Mouse (Mus musculus): Measurements from ENCODE around the gene Otud5.
"Not testable (repeated sequence)": the region's sequence is repeated elsewhere in the genome, so short reads cannot be mapped to it uniquely, and the experiment has no call there.

Otud5 gene

DNA sequence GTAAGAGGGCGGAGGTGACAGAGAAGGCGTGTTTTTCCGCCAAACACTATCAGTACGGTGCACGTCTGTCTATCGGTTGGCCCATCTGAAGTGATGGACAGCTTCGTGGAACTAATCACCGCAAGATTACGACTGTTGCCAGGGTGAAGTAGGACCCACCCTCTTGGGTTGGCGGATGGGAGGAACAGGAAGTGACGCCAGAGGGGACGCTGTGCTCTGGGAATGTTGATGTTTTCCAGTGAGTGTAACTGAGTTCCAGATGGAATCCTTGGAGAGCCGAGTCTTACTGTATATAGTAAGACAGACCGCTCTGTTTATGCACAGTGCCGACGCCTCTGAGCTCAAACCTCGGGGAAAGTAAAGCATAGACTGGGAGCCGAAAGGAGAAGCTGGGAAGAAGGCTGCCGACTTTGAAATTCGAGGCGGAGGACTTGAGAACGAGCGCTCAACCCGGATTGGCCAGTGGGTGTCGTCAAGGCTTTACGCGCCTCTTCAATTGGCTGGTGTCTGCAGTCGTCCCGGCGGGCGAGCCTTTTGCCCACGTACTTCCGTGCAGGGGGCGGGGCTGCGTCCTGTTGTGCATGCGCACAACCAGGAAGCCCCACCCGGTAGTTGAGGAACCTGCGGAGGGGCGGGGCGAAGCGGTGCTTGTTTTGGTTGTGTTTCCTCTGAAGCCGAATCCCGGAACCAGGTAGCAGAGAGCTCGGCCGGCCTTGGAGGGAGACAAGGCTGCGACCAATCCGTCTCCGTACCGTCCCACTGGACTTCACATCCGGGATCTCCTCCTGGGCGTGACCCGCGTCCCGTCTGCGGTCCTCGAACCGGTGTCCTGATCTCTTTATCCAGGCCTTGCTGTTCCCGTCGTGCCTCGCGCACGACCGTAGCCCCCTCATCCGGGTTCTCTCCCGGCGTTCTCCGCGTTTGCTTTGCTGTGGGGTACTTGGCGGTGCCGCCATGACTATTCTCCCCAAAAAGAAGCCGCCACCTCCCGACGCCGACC, at the start of gene Otud5:
Otud5 (plus strand) TSS at position 202 of the 1,000 bp plus-strand sequence.
- peak; percentile 93 to 95 for DNase-seq (ENCODE audit: low spot score in 2 of 2)

DNA sequence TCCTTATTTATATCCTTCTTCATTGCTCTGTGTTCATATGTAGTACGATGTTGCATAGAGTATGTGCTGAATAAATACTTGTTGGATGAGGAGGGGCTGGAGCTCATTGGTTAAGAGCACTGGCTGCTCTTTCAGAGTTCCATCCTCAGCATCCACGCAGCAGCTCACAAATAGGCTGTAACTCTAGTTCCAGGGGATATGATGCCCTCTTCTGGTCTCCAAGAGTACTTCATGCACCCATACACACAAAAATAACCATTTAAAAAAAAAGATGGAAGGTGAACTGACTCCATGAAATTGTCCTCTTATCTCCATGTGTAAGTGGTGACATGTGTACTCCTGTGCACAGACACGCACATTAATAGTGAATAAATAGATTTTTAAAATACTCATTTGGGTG, 47.8 kb upstream of the Otud5 start:
- DNase-seq (ENCODE audit: low spot score in 2 of 2) = peak in 1 of 2 experiments; percentile 8

DNA sequence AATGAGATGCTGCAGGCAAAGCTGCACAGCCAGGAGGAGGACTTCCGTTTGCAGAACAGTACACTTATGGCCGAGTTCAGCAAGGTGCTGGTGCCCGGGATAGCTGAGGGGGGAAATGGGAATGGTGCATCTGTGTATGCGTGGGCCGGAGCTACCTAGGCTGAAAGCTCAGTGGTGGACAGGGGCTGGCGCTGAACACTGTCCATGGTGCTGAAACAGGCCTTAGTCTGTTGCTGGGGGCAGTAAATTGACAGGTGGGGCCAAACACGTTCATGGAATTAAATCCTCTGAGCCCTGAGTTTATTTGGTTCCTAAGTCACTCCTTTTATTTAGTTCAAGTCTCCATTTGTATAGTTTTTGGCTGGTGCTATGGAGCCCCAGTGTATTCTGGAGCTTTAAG, 46.1 kb upstream of the Otud5 start:
- no peak for DNase-seq (ENCODE audit: low spot score in 2 of 2)

DNA sequence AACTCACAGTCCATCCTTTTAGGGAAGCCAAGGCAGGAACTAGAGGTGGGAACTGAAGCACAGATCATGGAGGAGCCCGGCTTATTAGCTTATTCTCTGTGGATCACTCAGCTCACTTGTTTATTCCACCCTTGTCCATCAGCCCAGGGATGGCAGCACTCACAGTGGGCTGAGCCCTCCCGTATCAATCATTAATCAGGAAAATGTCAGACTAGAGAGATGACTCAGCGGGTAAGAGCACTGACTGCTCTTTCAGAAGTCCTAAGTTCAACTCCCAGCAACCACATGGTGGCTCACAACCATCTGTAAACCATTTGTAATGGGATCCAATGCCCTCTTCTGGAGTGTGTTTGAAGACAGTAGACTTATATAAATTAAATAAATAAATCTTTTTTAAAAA, 43.8 kb upstream of the Otud5 start:
- no peak for DNase-seq (ENCODE audit: low spot score in 2 of 2)

GRCm38 (mm10) chrX:7802157-7802556, 39.0 kb upstream of the Otud5 start:
- not testable (repeated sequence) for DNase-seq (ENCODE audit: low spot score in 2 of 2)

DNA sequence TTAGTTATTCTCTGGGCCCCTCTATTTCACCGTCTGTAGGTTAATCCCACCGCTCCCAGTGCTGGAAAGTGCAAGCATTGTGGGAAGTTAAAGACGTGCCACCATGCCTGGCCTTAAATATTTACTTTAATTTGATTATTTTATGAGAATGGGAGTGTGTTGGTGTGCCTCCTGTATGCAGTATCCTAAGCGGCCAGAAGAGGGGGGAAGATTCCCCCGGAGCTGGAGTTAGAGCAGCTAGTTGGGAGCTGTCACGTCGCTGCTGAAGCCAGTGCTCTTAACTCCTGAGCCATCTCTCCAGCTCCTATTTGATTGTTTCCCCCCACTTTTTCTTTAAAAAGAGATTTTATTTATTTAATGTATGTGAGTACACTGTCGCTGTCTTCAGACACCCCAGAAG, 26.1 kb upstream of the Otud5 start:
- peak in 1 of 2 experiments; percentile 12 for DNase-seq (ENCODE audit: low spot score in 2 of 2)

GRCm38 (mm10) chrX:7821865-7822779, 19.0 kb upstream of the Otud5 start, which contains the start of gene Kcnd1:
Kcnd1 (plus strand) TSS chrX:7822289.
- no peak for DNase-seq (ENCODE audit: low spot score in 2 of 2)

DNA sequence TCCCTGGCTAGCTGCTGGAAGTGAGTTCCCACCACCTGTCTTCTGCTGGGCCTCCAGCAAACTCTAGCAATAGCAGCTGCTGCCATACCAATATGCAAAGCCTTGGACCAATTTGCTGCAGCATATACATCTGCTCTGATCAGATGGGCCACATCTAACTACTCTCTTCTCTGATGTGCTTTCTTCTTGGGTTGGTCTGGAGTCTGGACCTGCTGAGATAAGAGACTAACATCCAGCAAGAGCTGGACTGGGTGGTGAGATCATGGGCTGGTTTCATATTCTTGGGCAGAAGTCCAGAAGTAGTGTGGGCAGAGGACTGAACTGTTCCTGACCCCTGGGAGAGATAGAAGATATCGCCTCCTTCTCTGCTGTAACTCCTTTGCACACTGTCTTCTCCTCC, 4.0 kb upstream of the Otud5 start:
- no peak for DNase-seq (ENCODE audit: low spot score in 2 of 2)

GRCm38 (mm10) chrX:7840842-7841162, 362 bp upstream of the Otud5 start:
- DNase-seq (ENCODE audit: low spot score in 2 of 2) = no peak

DNA sequence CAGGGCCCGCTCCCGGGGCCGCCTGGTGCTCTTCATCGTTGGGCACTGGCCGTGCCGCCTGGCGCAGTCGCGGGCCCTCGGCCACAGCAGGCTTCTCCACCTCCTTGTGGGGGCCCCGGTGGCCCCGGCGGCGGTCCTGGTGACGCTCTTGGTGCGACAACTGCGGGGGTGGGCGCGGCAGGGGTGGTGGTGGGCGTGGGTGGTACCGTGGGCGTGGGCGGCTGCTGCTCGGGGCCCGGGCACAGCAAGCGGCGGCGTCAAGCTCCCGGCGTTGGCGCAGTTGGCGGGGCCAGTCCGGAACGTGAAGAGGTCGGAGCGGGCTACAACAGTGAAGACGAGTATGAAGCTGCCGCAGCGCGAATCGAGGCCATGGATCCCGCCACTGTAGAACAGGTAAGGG, 1.2 kb downstream of the Otud5 start:
- DNase-seq (ENCODE audit: low spot score in 2 of 2) = peak in 1 of 2 experiments; percentile 12

- DNase-seq (ENCODE audit: low spot score in 2 of 2) = no peak
These were observed 6.7 kb downstream of the Otud5 start for GRCm38 (mm10) chrX:7847845-7848244.

- peak; percentile 26 to 54 for DNase-seq (ENCODE audit: low spot score in 2 of 2)
These were observed 13.4 kb downstream of the Otud5 start for GRCm38 (mm10) chrX:7854578-7854977.

- peak in 1 of 2 experiments; percentile 19 for DNase-seq (ENCODE audit: low spot score in 2 of 2)
These were observed 18.1 kb downstream of the Otud5 start for GRCm38 (mm10) chrX:7859191-7859753.

DNA sequence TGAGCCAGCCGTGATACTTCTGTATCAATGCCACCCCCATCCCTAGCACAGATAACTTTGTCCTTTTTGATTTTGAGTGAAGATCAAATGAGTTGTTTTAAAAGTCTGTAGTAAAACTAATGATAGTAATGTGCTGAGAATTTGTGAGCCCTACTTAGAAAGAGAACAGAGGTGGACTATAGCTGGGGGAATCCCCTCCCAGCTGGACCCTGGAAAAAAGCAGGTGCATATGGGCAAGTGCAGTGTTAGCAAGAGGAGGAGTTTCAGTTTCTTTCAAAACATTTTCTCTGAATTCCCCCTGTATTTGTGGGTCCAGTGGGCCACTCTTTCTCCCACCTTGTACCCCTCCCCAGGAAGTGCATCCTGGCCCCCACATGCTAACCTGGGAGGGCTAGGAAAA, 22.0 kb downstream of the Otud5 start:
- DNase-seq (ENCODE audit: low spot score in 2 of 2) = no peak

DNA sequence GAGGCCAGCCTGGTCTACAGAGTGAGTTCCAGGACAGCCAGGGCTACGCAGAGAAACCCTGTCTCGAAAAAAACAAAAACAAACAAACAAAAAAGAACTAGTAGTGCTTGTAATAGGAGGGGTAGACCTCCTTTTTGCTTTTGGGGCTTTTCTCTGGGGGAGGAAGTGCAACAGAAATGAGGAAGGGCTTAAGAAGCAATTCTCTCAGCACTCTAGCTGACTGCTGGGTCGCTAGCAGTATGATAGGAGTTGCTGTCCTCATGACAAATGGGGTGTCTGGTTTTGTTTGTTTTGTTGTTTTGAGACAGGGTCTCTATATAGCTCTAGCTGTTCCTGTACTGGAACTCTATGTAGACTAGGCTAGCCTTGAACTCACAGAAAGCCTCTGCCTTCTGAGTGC, 23.4 kb downstream of the Otud5 start:
- peak in 1 of 2 experiments; percentile 17 for DNase-seq (ENCODE audit: low spot score in 2 of 2)

GRCm38 (mm10) chrX:7865343-7865742, 24.2 kb downstream of the Otud5 start:
- DNase-seq (ENCODE audit: low spot score in 2 of 2) = peak; percentile 42 to 49

GRCm38 (mm10) chrX:7865786-7866185, 24.6 kb downstream of the Otud5 start:
- DNase-seq (ENCODE audit: low spot score in 2 of 2) = peak in 1 of 2 experiments; percentile 12

- DNase-seq (ENCODE audit: low spot score in 2 of 2) = no peak
These were observed 26.0 kb downstream of the Otud5 start for GRCm38 (mm10) chrX:7867141-7867540.

GRCm38 (mm10) chrX:7868506-7868905, 27.3 kb downstream of the Otud5 start:
- DNase-seq (ENCODE audit: low spot score in 2 of 2) = no peak

GRCm38 (mm10) chrX:7869826-7870225, 28.7 kb downstream of the Otud5 start:
- DNase-seq (ENCODE audit: low spot score in 2 of 2) = no peak

- DNase-seq (ENCODE audit: low spot score in 2 of 2) = peak; percentile 82 to 89
These were observed 36.8 kb downstream of the Otud5 start, which contains the start of gene Pim2 for GRCm38 (mm10) chrX:7878007-7878419. Pim2 (plus strand) TSS chrX:7878262.

DNA sequence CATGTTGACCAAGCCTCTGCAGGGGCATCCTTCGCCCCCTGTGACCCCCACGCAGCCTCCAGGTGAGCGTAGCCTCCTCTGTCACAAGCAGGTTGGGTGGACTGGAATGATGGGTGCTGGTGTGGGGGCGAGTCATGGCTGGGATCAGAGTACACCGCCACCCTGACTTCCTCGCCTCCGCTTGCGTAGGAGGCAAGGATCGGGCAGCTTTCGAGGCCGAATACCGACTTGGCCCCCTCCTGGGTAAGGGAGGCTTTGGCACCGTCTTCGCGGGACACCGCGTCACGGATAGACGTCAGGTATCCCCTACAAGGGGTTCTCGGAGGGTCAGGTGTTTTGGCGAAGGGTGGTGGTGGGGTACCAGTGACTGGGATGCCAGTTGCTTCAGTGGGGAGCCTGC, 37.3 kb downstream of the Otud5 start:
- no peak for DNase-seq (ENCODE audit: low spot score in 2 of 2)

All from natural killer cell, adult 2 months (primary cell).